Mouse (Mus musculus): ENCODE results near the gene Armt1. TPM values are rescaled to one million over a fixed set of nuclear protein-coding genes. Genes with fewer than 3 reads are reported as not detected.

Gene Armt1
- total and polyA plus RNA-seq, 3 experiments = 20.7 to 45.1 (median 32.1) TPM

DNA sequence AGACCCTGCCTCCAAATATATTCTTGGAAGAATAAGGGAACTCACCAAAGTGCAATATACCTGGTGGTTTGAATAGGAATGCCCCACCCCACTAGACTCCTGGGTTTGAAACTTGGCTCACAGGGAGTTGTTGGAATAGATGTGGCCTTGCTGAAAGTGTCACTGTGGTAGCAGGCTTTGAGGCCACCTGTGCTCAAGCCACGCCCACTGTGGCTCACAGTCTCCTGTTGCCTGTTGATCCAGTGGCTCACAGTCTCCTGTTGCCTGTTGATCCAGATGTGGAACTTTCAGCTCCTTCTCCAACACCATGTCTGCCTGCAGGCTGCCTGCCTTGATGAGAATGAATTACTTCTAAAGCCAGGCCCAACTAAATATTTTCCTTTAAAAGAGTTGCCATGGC, 51.6 kb downstream of the Armt1 start (continued):
- TF ChIP-seq NELFE (IDR thresholded peaks at IDR 0.05; ENCODE audit: low read depth, low read length) (no peak), USF2 (conservative IDR thresholded peaks at IDR 0.05; ENCODE audit: low read depth, low read length) (no peak)

DNA sequence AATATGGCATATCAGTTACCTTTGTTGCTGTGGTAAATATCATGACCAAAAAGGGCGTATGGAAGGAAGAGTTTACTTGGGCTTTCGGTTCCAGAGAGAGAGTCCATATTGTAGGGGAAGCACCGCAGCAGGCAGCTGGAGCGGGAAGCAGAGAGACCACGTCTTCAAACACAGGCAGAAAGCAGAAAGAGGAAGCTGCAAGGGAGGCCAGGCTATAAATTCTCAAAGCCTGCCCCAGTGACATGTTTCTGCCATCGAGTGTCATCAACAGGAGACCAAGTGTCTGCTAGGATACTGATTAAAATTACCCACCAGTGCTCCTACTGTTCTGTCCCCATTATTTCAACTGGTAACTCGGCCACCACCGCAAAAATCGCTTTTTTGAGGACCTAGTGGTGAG, 52.7 kb downstream of the Armt1 start:
- dilution Hi-C loops (cut with MboI; ENCODE audit: extremely low pct_ligation_motif_present, extremely low pct_unique_long_range_greater_than_20kb, low sequenced_read_pairs) = no loop called here
- Histone ChIP-seq H3K4me3 (replicated peaks in 1 of 3; ENCODE audit: low read depth in 2 of 3, low read length in 2 of 3, poor library complexity in 1 of 3) (no peak overlapping the region), H3K27me3 (replicated peaks) (no peaks in the 10 kb centered on the region), H3K9me3 (replicated peaks; ENCODE audit: low read length) (peaks cover 9% of the 10 kb centered on the region), H3K4me2 (ENCODE audit: insufficient read depth, low read depth, poor library complexity, severe bottlenecking) (no peak overlapping the region), H3K9ac (ENCODE audit: insufficient read depth, low read depth) (no peak overlapping the region), H3K4me1 (ENCODE audit: control insufficient read depth in 1 of 2, insufficient read depth in 2 of 2) (peaks cover 3 to 14% of the 10 kb centered on the region in 2 experiments), H3K27ac (ENCODE audit: insufficient read depth, low read depth) (no peak overlapping the region), H3K79me2 (replicated peaks; ENCODE audit: control insufficient read depth, extremely low read depth, insufficient read depth, poor library complexity, severe bottlenecking) (no peaks in the 10 kb centered on the region), H3K36me3 (replicated peaks in 1 of 2; ENCODE audit: control insufficient read depth in 1 of 2, insufficient read depth in 1 of 2, low read length in 1 of 2) (no peaks in the 10 kb centered on the region)
- TF ChIP-seq POLR2A (IDR thresholded peaks at IDR 0.05; ENCODE audit: low read depth, low read length) (no peak), HCFC1 (IDR thresholded peaks at IDR 0.05; ENCODE audit: low read depth, low read length) (no peak), RCOR1 (conservative IDR thresholded peaks at IDR 0.05; ENCODE audit: low read depth, low read length) (no peak), JUND (conservative IDR thresholded peaks at IDR 0.05; ENCODE audit: low read depth, low read length) (no peak), ZC3H11A (IDR thresholded peaks at IDR 0.05; ENCODE audit: low read depth, low read length) (no peak), ZKSCAN1 (IDR thresholded peaks at IDR 0.05; ENCODE audit: borderline replicate concordance, low read depth, low read length) (no peak), MEF2A (IDR thresholded peaks at IDR 0.05; ENCODE audit: borderline replicate concordance, low read depth, low read length) (no peak), EP300 (IDR thresholded peaks at IDR 0.05; ENCODE audit: low read length) (no peak), TCF12 (IDR thresholded peaks at IDR 0.05; ENCODE audit: low read depth, low read length) (no peak), CHD1 (IDR thresholded peaks at IDR 0.05; ENCODE audit: low read depth, low read length) (no peak), ETS1 (conservative IDR thresholded peaks at IDR 0.05; ENCODE audit: low read depth, low read length) (no peak), PAX5 (IDR thresholded peaks at IDR 0.05; ENCODE audit: low read length) (no peak), ZMIZ1 (IDR thresholded peaks at IDR 0.05; ENCODE audit: low read depth, low read length) (no peak), MAX (IDR thresholded peaks at IDR 0.05; ENCODE audit: low read length) (no peak), ZNF384 (IDR thresholded peaks at IDR 0.05; ENCODE audit: low read depth, low read length) (no peak), BHLHE40 (IDR thresholded peaks at IDR 0.05; ENCODE audit: low read depth, low read length) (no peak), E2F4 (IDR thresholded peaks at IDR 0.05; ENCODE audit: insufficient replicate concordance, low read depth, low read length) (no peak)
- in situ Hi-C loops (cut with MboI; ENCODE audit: low pct_ligation_motif_present, low pct_unique_long_range_greater_than_20kb, low sequenced_read_pairs) = no loop called here
- DNase-seq (ENCODE audit: extremely low read depth) = no peak

DNA sequence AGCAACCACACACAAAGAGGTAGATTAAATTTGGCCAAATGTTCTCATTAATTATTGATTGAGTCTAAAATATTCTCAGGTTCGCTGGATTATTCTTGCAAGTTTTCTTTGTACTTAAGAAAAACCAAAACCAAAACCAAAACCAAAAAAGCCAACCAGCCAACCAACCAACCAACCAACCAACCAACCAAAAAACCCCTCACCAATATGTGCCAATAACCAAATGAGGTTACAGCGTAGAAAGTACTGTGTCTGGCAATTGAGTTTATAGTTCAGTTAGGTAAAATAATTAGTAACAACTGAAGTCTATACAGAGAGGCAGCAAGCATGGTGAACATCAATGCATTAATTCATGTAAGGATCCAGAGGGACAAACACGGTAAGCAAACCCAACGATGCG, 57.6 kb downstream of the Armt1 start:
- Histone ChIP-seq H3K27me3 (replicated peaks) (no peaks in the 10 kb centered on the region), H3K27ac (ENCODE audit: insufficient read depth, low read depth) (no peak overlapping the region), H3K79me2 (replicated peaks; ENCODE audit: control insufficient read depth, extremely low read depth, insufficient read depth, poor library complexity, severe bottlenecking) (no peaks in the 10 kb centered on the region), H3K9me3 (replicated peaks; ENCODE audit: low read length) (peaks cover 3% of the 10 kb centered on the region), H3K4me1 (ENCODE audit: control insufficient read depth in 1 of 2, insufficient read depth in 2 of 2) (peaks cover 4 to 12% of the 10 kb centered on the region in 2 experiments; a peak in 3 of 4 replicates), H3K36me3 (replicated peaks in 1 of 2; ENCODE audit: control insufficient read depth in 1 of 2, insufficient read depth in 1 of 2, low read length in 1 of 2) (no peaks in the 10 kb centered on the region), H3K9ac (ENCODE audit: insufficient read depth, low read depth) (no peak overlapping the region; the same call in 1 of the 2 replicates), H3K4me2 (ENCODE audit: insufficient read depth, low read depth, poor library complexity, severe bottlenecking) (peak overlapping the region; percentile 51), H3K4me3 (replicated peaks in 1 of 3; ENCODE audit: low read depth in 2 of 3, low read length in 2 of 3, poor library complexity in 1 of 3) (peak overlapping the region in 1 of 3 experiments; percentile 0)
- TF ChIP-seq IRF4 (IDR thresholded peaks at IDR 0.05; ENCODE audit: low read depth, low read length) = 0 out of 2 replicates have a peak, but pooled peaks have one; percentile 15
- no peak for TF ChIP-seq USF1 (IDR thresholded peaks at IDR 0.05; ENCODE audit: low read depth, low read length)
- in situ Hi-C loops (cut with MboI; ENCODE audit: low pct_ligation_motif_present, low pct_unique_long_range_greater_than_20kb, low sequenced_read_pairs) (no loop called here), dilution Hi-C loops (cut with MboI; ENCODE audit: extremely low pct_ligation_motif_present, extremely low pct_unique_long_range_greater_than_20kb, low sequenced_read_pairs) (no loop called here)
- no peak for DNase-seq (ENCODE audit: extremely low read depth)
